Mouse (Mus musculus) brain, adult 2 months (tissue): ENCODE measurements around the gene Rarres1.

ENCODE experiments used
- DNase-seq: peaks from one replicate; pipeline ENCODE4 v3.0.0; 2011; ENCODE audit warnings: low read depth, low spot score

The Rarres1 gene

GRCm38 (mm10) chr3:67492086-67492869 lies 23.0 kb downstream of the Rarres1 start:
- DNase-seq = peak; percentile 26

- DNase-seq = no peak
Observed at GRCm38 (mm10) chr3:67490156-67490555, 25.2 kb downstream of the Rarres1 start.

GRCm38 (mm10) chr3:67485233-67485632 lies 30.1 kb downstream of the Rarres1 start:
- no peak for DNase-seq

- DNase-seq = no peak
Observed at GRCm38 (mm10) chr3:67482400-67482799, 32.9 kb downstream of the Rarres1 start.

GRCm38 (mm10) chr3:67479806-67480205 lies 35.5 kb downstream of the Rarres1 start:
- DNase-seq = no peak

- no peak for DNase-seq
Observed at GRCm38 (mm10) chr3:67473438-67473837, 41.9 kb downstream of the Rarres1 start.

GRCm38 (mm10) chr3:67471408-67472127 lies 43.8 kb downstream of the Rarres1 start:
- no peak for DNase-seq

- no peak for DNase-seq
Observed at GRCm38 (mm10) chr3:67467281-67467680, 48.0 kb downstream of the Rarres1 start.

- no peak for DNase-seq
Observed at GRCm38 (mm10) chr3:67466576-67466975, 48.7 kb downstream of the Rarres1 start.

- DNase-seq = peak; percentile 77
Observed at GRCm38 (mm10) chr3:67463450-67464372, 51.6 kb downstream of the Rarres1 start, which contains the start of gene Lxn. Lxn (minus strand) TSS chr3:67463926.

- DNase-seq = peak; percentile 26
Observed at GRCm38 (mm10) chr3:67463001-67463400, 52.3 kb downstream of the Rarres1 start.

GRCm38 (mm10) chr3:67462578-67462977 lies 52.7 kb downstream of the Rarres1 start:
- no peak for DNase-seq

GRCm38 (mm10) chr3:67462015-67462414 lies 53.3 kb downstream of the Rarres1 start:
- no peak for DNase-seq

GRCm38 (mm10) chr3:67459881-67460280 lies 55.4 kb downstream of the Rarres1 start:
- DNase-seq = no peak

- DNase-seq = peak; percentile 24
Observed at GRCm38 (mm10) chr3:67450601-67451210, 64.6 kb downstream of the Rarres1 start.

GRCm38 (mm10) chr3:67449660-67450059 lies 65.7 kb downstream of the Rarres1 start:
- DNase-seq = peak; percentile 45

- no peak for DNase-seq
Observed at GRCm38 (mm10) chr3:67447143-67447542, 68.2 kb downstream of the Rarres1 start.

GRCm38 (mm10) chr3:67434011-67434410 lies 81.3 kb downstream of the Rarres1 start:
- no peak for DNase-seq

GRCm38 (mm10) chr3:67429999-67430380 lies 85.3 kb downstream of the Rarres1 start, which contains the start of gene Gfm1:
Gfm1 (plus strand) TSS chr3:67430096.
- DNase-seq = peak; percentile 96

GRCm38 (mm10) chr3:67429338-67429998 lies 85.9 kb downstream of the Rarres1 start:
- DNase-seq = no peak
